Mouse (Mus musculus) embryo, embryonic 9.5 days (tissue): ENCODE measurements around the gene Ctxn2.

ENCODE experiments used
- DNase-seq: peaks from one replicate; pipeline ENCODE4 v3.0.0-alpha.2; 2017; ENCODE audit errors: extremely low spot score

The Ctxn2 gene

GRCm38 (mm10) chr2:125192905-125193304 lies 56.4 kb downstream of the Ctxn2 start:
- no peak for DNase-seq

- DNase-seq: no peak
Observed at GRCm38 (mm10) chr2:125196771-125197170, 60.3 kb downstream of the Ctxn2 start.
